Mouse (Mus musculus) MEL (cell line): Measurements from ENCODE around the gene Slc29a3.

ENCODE experiments used
- CTCF ChIP-seq, 3 experiments: IDR thresholded peaks in 2 of 3; conservative IDR thresholded peaks in 1 of 3; 2 replicates each; pipeline ENCODE4 v1.5.1; 2011 to 2012; ENCODE audit warnings: low read length in 3 of 3, low read depth in 2 of 3, mild to moderate bottlenecking in 2 of 3, improper control_type of control experiment in 1 of 3, inconsistent platforms in 1 of 3, mixed read lengths in 1 of 3, moderate library complexity in 1 of 3; ENCODE audit not compliant: control insufficient read depth in 1 of 3, insufficient read depth in 1 of 3, poor library complexity in 1 of 3, severe bottlenecking in 1 of 3
- GATA1 ChIP-seq: IDR thresholded peaks from 2 replicates; pipeline ENCODE4 v1.6.1; 2011; ENCODE audit warnings: low read depth, low read length, improper control_type of control experiment
- MAFK ChIP-seq: IDR thresholded peaks from 2 replicates; pipeline ENCODE4 v1.6.1; 2011; ENCODE audit warnings: low read depth, mild to moderate bottlenecking, low read length, improper control_type of control experiment, borderline replicate concordance
- NRF1 ChIP-seq: IDR thresholded peaks from 2 replicates; pipeline ENCODE4 v1.6.1; 2014; ENCODE audit warnings: low read depth, mild to moderate bottlenecking, inconsistent platforms, low read length, improper control_type of control experiment, moderate library complexity; ENCODE audit not compliant: poor library complexity, insufficient read depth, severe bottlenecking
- POLR2A ChIP-seq, 2 experiments: IDR thresholded peaks; 2 replicates each; pipeline ENCODE4 v1.6.1; 2011 to 2012; ENCODE audit warnings: low read length in 2 of 2, mild to moderate bottlenecking in 2 of 2, control low read depth in 1 of 2, improper control_type of control experiment in 1 of 2, low read depth in 1 of 2, moderate library complexity in 1 of 2; ENCODE audit not compliant: control insufficient read depth in 1 of 2, insufficient read depth in 1 of 2, poor library complexity in 1 of 2
- RAD21 ChIP-seq: IDR thresholded peaks from 2 replicates; pipeline ENCODE4 v1.6.1; 2011; ENCODE audit warnings: mild to moderate bottlenecking, low read depth, low read length, improper control_type of control experiment
- TCF12 ChIP-seq: IDR thresholded peaks from 2 replicates; pipeline ENCODE4 v1.6.1; 2014; ENCODE audit warnings: low read depth, mild to moderate bottlenecking, inconsistent platforms, low read length, improper control_type of control experiment, moderate library complexity

GRCm38 (mm10) chr10:60689396-60689795 is 63.2 kb downstream of the Slc29a3 start:
- TF ChIP-seq POLR2A (IDR thresholded peaks at IDR 0.05; ENCODE audit: control insufficient read depth in 1 of 2, insufficient read depth in 1 of 2, low read depth in 1 of 2, low read length in 2 of 2, poor library complexity in 1 of 2) (no peak), CTCF (IDR thresholded peaks at IDR 0.05 in 2 of 3, conservative IDR thresholded peaks at IDR 0.05 in 1 of 3; ENCODE audit: control insufficient read depth in 1 of 3, insufficient read depth in 1 of 3, low read depth in 2 of 3, low read length in 3 of 3, poor library complexity in 1 of 3, severe bottlenecking in 1 of 3) (no peak), MAFK (no peak), TCF12 (no peak), RAD21 (no peak), NRF1 (no peak), GATA1 (no peak)
